Mouse (Mus musculus) kidney, postnatal 10 days (tissue): Measurements from ENCODE around the gene Gpn2.

Experiments
- DNase-seq: peaks from one replicate; pipeline ENCODE4 v3.0.0; 2021; ENCODE audit warnings: mixed read lengths

The Gpn2 gene

DNA sequence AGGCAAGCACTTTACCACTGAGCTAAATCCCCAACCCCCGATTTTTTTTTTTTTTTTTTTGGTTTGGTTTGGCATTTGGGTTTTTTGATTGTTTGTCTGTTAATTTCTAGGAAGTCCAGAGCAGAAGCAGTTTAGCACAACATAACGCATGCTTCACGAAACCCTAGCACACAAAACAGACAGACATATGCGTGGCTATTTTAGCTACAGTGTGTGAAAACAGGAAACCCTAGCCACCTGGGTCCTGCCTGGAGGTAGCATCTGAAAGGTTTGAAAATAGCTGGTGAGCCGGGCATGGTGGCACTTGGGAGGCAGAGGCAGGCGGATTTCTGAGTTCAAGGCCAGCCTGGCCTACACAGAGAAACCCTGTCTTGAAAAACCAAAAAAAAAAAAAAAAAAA, 11.9 kb downstream of the Gpn2 start:
- no peak for DNase-seq

DNA sequence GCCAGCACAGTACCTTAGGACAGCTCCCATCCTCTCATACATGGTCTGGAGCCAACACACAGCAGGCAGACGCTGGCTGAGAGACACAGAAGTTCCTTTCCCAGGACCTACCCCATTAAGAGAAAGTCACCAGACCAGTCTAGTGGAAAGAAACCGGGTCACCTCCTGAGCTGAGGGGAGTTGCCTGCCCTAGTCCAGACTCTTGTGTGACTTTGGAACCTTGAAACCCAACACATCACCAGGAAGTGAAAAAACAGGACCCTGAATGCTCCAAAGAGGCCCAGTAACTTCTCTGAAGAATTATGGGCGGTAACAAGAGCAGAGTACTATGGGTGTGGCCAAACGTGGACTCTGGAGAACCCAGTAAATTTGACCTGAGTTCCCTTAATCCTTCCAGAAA, 14.5 kb downstream of the Gpn2 start:
- DNase-seq = no peak

DNA sequence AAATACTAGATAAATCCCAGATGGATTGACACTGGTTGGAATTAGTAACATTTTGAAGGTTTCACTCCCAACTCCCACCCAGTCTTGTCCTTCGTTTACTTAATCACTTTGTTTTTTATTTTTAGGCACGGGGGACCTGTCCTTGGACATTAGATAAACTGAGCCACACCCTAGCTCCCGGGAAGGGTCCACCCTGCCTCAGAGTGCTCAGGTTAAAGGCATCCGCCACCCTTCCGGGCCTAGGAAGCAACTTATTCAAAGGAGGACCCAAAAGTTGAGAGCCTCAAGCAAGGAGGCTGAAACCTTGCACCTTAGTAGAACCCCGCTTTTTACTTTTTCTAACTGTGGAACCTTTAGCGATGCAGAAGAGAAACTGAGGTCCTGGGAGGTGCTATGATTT, 15.0 kb downstream of the Gpn2 start:
- DNase-seq = no peak

DNA sequence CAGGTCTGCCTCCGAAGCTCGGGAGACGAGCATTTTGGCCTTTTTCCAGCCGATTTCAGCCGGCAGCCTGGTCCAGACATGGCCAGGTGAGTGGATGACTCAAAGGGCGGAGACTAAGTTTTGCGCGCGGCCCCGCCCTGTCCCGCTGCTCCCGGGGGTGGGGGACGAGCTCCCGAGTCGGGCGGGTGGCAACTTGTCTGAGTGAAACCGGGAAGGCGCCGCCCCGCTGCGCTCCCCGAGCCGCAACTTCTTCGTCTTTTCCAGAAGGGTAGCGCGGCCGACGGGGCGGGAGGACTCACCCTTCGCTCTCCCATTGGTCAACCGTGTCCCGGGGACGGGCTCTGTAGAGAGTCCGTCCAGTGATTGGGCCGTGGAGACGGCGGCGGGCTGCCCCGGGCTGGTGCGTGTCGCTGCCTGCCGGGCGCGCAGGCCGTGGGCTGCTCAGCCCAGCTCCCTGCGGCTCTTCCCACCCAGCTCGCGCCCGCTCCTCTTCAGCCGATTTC, 15.5 kb downstream of the Gpn2 start:
- DNase-seq = peak; percentile 95

DNA sequence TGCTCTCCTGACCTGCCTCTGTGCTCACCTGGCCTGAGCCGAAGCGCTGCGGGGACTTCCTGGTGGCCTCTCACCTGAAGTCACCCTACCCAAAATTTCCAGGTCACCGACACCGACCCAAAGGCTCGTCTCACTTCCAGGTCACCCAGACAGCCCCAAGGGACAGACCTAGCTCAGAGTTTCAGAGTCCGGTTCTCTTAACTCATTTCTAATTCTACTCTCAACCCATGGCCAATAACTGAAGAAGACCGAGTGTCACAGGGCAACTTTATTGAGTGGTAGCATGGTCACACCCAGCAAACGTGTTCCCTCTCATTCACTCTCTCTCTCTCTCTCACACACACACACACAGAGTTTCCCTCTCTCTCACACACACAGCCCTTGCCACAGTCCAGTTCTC, 16.1 kb downstream of the Gpn2 start:
- DNase-seq = no peak

DNA sequence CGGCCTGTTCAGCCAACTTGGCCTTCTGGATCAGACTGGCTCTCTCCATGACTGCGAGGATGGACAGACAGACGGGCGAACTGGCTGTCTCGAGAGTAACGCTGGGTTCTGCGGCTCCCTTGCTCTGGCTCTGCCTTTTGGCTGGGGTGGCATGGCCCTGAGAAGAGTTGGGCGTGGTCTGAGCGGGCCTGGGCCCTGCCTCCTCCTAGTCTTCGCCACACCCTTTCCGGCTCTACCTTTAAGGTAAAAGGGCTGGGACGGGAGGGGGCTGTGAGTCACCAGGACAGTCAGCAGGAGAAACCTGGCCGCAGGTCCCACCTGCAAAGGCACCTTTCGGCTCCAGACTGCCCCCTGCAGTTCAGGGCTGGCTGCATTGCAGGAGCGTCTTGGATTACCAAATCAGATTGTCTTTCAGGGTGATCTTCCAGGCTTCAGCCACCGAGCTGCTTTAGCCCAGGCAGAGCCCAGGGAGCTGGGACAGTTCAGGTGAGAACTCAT, 17.6 kb downstream of the Gpn2 start, which contains the start of gene Sfn:
TSS of gene Sfn (minus strand) at position 448 of the 498 bp plus-strand sequence.
- DNase-seq = peak; percentile 82

DNA sequence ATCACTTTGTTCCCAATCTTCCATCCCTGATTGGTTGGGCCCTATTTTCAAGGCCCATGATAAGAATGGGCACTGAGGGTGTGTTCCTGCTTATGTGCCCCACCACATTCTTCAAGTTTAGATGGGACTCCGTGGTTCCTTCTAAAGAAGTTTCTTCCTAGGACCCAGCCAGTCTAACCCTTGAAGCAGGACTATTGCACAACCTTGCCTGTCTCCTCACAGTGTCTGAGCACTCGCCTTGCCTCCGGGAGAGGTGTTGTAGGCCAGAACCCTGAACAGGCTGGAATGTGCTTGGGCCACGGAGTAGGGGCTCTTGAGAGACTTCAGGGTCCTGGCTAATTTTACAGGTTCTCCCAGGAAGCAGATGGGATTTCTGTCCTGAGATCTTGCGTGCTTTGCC, 18.9 kb downstream of the Gpn2 start:
- no peak for DNase-seq

DNA sequence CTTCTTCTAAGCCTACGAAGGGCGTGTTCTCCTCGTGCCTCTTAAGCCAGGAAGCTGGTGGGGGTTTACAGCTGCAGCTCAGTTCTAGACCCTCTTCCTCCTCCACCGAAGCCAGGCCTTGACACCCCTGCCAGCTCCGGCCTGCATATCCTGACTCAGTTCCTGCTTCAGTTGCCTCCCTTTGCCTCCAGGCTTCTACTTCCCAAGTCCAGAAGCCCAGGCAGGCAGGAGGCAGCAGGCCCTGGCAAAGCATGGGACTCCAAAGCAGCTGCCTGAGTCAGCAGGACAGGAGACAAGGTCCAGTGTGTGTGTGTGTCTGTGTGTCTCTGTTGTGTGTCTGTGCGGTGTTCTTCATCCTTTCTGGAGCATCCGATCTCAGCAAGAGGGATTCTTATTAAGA, 20.0 kb downstream of the Gpn2 start:
- no peak for DNase-seq

DNA sequence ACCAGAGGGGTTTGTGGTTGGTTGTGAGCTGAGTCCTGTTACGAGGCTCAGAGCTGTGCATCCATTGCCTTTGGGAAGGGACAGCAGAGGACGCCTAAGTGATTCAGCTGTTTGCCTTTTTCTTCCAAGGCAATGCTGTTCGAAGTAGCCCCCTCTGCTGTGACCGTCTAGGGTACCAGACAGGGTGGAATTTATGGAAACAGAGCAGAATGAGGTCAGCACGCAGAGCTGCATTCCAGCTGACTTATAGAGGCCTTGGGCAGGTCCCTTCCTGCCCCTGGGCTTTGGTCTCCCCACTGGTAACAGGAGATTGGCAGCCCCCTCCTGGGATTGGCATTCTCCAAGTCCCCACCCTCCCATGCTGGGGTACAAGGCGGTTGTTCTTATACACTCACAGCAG, 20.7 kb downstream of the Gpn2 start:
- DNase-seq = no peak

DNA sequence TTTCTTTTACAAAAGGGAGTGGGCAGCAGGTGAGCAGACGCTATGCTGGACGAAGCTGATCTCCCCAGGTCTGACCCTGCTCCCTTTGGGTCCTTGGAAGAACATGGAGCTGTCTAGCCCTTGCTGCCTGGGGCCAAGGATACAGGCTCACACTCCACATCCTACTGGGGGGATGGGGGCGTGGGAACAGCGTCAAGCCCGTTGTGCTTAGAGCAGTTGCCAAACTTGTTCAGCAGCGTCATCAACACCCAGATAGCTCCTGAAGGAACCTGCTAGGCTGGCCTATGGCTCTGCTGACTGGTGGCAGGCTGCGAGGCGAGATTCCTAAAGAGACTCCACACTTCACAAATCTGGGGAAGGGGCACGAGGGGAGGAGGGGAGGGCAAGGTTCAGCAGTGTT, 21.2 kb downstream of the Gpn2 start:
- DNase-seq = peak; percentile 40

DNA sequence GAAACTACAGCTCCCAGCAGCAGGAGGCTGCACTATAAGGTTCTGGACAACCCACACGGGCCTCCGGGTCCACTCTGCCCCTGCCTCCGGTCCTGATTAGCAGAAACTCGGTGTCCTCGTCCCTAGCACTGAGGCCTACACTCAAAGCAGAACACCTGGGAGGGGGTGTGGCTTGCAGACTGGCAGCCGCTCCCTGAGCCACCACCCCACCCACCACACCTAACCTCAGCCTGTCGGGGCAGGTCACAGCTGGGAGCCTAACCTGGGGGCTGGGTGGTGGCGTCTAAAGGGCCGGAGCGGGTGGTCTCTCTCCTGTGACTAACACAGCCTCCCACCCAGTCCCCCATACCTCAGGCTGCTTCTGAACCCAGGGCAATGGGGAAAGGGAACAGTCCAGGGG, 23.1 kb downstream of the Gpn2 start:
- DNase-seq = no peak

DNA sequence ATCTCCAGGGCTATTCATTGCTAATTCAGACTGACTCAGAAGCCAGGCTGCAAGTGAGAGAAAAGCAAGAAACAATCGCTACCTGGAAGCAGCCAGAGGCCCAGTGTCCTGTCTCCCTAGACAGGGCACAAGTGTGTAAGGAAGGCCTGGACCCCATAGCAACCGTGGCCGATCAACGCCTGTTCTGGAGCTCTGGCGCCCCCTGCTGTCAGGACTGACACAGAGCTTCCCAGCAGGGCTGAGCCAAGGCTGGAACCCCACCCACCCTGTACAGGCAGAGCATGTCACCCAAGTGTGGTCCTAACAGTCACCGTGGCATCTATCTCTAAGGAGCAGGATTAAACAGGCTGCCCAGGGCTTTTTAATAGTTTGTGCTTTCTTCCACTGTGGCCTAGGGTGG, 25.6 kb downstream of the Gpn2 start:
- peak; percentile 93 for DNase-seq

DNA sequence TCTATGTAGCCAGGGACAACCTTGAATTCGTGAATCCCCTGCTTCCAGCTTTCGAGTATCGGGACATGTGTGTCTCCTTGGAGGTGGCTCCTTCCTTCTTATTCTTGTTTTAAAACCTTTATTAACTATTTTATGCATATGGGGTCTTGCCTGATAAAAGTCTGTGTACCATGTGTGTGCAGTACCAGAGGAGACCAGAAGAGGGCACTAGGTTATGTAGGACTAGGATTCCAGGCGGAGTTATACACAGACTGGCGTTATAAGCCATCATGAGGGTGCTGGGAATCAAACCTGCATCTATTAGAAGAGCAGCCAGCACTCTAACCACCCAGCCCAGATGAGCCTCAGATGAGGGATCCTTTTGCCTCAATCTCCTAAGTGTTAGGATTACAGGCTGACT, 27.7 kb downstream of the Gpn2 start:
- DNase-seq = no peak

DNA sequence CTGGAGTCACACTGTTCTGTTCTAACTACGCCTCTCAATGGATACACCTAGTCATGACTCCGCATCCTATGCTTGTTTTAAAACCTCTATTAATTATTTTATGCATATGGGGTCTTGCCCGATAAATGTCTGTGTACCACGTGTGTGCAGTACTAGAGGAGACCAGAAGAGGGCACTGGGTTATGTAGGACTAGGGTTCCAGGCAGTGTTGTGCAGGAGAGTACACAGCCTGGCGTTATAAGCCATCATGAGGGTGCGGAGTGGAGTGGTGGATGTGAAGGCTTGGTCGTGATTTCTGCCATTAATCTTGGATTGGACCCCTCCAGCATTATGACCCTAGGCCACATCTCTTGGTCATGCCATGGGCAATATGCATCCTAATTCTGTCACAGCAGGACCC, 28.3 kb downstream of the Gpn2 start:
- no peak for DNase-seq

DNA sequence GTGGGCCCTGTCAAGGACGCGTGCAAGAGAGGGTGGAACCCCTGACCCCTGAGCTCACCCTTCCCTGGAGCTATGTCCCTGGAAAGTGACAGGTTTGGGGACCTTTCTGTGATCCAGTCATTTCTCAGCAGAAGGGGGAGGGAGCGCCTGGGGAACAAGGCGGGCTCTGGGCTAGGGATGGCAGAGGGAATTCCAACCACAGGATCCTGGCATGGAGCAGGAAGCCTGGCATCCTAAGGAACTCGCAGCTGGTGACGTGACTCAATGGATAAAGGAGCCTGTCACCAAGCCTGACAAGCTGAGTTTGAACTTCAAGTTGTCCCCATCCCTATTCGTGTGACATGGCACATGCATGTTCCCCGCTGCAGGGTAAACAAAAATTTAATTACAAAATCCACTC, 28.9 kb downstream of the Gpn2 start:
- no peak for DNase-seq

DNA sequence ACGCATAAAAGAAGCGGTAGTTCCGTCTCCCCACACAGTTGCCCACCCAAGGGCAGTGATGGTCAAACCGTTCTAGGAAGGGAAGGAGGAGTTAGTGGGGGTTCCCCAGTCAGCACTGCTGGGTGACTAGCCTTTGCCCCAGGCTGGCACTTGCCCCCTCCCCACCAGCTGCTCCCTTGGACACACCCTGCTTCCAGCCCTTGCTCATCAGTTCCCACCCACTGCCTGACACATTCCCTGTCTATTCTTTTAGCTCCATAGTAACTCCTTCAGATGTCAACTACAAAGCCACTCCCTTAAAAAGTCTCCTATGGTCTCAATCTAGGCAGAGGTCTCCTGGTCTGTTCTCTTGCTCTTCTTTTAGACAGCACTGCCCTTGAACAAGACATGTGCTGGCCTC, 29.7 kb downstream of the Gpn2 start:
- DNase-seq = no peak

DNA sequence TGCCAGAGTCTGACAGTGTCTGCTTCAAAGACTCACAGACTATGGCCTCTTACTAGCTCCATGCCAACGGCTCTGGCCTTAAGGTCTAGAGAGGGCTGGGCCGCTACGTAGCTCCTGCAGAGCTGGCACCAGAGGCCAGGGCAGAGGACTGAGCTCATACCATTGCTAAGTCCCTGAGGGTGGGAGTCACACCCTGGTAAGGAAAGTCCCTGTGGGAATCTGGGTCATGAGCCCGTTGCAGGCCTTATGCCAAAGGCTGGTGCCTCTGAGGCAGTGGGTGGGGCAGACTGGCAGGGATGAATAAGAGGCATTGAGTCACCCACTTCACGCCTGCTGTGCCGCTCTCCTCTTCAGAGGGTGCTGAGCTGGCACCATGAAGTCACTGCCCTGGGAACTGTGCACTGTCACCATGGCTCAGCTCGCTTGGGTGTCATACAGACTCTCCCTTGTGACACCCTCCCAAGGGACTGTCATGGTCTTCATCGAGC, 30.2 kb downstream of the Gpn2 start:
- no peak for DNase-seq

DNA sequence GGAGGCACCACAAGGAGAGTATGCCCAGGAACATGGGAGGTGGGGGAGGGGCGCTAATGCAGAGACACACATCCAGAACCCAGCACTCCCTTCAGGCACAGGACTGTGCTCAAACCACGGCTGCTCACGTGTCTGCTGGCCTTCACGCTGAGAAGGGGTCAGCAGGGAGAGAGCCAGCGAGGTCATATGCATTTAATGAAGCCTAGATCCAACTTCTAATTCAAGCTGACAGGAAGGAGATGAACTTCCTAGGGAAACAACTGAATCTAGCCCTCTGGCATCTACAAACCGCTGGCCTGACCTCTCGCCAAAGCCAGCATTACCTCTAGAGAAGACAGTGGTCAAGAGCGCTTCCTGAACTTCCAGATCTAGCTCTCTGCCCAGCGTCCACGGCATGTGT, 31.3 kb downstream of the Gpn2 start:
- peak; percentile 53 for DNase-seq

DNA sequence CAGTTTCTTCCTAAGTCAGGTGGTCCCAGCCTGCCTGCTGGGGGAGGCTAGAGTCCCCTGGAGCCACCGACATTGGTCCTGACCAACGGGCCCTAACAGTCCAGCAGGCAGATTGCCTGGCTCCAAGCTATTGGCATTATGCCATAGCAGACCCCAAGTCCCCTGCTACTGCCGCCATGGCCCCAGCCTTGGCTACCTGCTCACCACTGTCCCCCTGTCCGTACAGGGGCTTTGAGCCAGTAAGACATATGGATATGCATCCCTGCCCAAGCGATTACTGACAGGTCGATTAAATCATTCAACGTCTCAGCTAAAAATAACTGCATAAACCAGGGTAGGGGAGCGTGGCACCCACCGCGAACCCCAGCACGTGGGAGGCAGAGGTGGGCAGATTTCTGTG, 33.8 kb downstream of the Gpn2 start:
- no peak for DNase-seq

DNA sequence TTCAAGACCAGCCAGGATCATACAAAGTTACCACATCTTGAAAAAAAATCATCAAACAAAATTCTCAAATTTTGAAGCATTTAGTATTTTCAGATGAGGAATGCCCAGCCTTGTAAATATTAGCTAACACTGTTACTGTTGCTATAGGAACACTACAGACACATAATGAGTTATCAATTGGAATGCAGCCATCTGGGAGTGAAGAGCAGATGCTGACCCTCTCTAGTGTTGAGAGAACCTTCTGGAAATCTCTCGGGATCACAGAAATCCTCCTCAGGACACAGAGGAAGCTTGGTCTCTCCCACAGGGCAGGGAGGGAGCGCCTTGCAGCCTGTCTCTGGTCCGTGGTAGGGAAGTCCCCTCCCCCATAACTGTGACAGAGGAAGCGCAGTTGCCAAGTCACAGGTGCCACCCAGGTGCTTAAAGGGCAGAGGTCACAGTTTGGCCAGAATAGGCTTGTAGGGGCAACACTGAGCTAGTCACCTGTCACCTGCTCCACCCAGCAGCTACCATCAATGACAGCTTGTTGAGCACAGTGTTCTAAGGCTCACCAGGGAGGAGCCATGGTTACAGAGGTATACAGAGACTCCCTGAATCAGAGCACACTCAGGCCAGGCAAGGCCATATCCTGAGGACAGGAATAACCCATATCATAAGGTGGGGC, 35.4 kb downstream of the Gpn2 start:
- no peak for DNase-seq

DNA sequence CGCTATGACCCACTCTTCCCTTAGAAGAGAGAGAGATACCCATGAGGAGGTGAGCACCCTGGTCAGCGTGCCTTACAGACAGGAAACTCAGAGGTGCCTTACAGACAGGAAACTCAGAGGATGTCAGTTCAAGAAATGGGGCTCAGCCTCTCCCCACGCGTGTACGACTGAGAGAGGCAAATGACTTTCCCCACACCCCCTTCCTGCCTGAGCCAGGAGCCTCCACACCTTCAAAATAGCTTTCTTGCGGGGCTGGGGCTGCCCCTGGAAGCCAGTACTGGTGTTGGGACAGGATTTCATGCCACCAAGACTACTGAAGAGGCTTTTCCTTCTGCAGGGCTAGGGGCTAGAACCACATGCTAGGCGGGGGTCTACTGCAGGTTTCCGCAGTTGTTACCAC, 36.5 kb downstream of the Gpn2 start:
- DNase-seq = no peak

DNA sequence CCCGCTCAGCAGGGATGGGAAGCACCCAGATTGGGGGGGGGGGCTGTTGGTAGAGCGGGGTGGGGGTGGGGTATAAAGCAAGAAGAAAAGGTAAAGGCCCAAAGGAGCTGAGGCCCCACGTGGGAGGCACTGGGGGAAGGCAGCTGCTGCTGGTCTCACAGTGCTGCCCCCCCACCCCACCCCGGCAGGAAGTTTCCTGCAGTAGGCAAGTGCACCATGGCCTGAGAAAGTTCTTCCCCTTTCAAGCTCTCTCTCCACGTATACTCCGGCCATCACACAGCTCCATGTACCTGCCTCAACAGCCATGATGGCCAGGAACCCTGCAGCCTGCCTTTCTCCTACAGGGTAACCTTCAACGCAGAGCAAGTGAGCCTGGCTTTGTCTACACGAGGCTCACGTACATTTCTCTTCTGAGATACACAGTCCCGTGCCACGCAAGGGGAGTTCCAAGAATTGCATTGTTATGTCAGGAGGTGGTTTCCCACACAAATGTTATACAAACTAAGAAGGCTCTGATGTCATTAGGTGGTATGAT, 38.1 kb downstream of the Gpn2 start:
- no peak for DNase-seq

DNA sequence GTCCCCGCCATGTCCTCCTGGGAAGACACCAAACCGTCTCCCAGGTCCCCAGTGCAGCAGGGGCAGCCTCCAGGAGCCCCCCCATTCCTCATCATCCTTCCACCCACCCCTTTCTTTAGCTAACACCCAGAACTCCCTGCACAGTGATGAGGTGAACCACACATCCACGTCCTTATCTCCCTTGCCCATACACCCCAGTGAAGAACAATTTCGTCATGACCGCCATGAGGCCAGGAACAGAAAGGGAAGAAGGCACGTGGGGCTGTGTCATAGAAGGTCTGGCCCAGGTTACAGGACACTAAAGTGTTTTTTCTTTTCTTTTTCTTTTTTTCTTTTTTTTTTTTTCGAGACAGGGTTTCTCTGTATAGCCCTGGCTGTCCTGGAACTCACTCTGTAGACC, 40.7 kb downstream of the Gpn2 start:
- no peak for DNase-seq

DNA sequence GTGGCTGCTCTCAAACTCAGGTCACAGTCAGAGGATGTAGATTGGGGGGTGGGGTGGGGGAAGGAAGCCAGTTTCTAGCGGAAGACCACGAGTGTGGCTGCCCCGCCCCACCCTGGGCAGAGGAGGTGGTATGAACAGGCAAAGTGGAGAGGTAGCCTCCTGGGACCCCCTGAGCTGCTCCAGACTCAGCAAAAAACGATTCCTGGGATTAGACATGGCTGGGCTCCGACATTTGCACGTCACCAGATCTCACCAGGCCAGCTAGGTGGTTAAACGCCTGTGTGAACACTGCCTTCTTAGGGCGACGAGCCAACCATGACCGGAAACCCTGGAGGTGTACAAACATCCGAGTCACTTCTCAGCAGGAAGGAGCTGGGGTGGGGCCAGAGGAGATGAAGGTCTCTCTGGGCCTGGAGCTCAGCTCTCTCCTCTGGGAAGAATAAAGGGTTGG, 41.5 kb downstream of the Gpn2 start:
- DNase-seq = peak; percentile 85

DNA sequence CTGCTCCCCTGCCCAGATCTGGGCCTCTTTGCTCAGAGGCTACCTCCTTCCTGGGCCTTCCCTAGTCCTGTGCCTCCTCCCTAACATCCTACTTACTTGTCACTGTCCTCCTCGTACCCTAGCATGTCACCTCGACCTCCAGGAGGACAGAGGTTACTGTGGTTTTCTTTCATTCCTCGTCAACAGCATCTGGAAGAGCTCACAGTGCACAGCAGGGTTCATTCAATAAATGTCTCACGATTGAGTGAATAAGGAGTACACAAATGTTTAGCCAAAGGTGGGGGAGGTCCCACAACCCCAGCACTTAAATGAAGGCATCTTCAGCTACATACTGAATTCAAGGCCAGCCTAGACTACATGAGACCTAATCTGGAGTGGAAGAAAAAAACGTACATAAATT, 42.1 kb downstream of the Gpn2 start:
- DNase-seq = no peak
